Mouse (Mus musculus): ENCODE measurements around the gene Susd3.

Gene Susd3

DNA sequence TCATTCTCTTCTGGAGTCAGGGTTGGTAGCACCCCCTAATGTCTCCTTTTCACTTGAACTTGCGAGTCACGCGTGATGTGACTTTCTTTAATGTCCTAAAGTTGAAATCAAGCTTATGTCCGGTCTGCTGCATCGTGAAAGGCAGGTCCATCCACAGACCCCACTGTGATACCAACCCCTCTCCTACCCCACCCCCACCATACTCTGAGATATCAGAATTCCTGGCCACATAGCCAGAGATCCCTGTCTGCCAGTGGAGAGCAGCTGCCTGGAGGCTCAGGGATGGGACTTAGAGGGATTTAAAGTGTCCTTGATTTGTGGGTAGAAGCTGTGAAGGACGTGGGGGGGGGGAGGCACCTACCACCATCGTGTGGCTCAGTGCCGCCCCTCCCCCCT lies at the start of gene Susd3:
TSS of gene Susd3 (minus strand) at position 240 of the 396 bp plus-strand sequence.
- no peak for DNase-seq

GRCm38 (mm10) chr13:49296270-49296669 lies 47.8 kb upstream of the Susd3 start:
- no peak for DNase-seq

- no peak for DNase-seq
Observed at GRCm38 (mm10) chr13:49294108-49294507, 45.6 kb upstream of the Susd3 start.

DNA sequence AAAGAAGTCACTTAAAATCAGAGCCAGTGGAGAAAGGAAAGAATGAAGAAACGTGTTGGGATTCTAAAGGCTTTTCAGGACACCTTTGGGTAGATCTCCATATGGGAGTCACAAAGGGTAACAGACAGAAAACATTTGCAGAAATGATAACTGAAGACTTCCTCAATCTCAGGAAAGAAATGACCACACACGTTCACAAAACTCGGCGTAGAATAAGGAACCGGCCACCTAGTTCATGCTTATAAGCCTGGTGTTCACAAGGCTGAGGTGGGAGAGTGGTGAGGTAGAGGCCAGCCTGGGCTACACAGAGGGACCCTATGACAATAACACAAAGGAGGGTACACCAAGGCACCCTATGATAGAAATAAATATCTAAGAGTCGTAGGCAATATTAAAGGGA lies 43.4 kb upstream of the Susd3 start:
- DNase-seq: no peak

GRCm38 (mm10) chr13:49291398-49291797 lies 42.9 kb upstream of the Susd3 start:
- DNase-seq: peak; percentile 50

DNA sequence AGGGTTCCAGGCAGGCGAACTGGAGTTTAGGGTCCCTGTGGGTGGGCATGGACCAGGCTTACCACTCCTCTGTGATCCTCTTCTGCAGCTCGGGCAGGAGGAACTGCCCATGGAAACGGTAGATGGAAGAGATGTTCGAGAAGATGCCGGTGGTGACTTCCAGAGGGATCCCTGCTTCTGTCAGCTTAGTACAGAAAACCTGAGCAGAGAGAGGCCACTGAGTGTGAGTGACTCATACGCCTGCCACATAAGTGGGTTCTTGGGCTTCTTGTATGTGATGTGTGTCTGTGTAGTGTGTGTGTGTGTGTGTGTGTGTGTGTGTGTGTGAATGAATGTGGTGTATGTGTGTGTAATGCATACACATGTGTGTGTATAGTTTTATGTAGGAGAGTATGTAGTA lies 38.7 kb upstream of the Susd3 start:
- DNase-seq: no peak

- DNase-seq: no peak
Observed at GRCm38 (mm10) chr13:49286750-49287149, 38.2 kb upstream of the Susd3 start.

DNA sequence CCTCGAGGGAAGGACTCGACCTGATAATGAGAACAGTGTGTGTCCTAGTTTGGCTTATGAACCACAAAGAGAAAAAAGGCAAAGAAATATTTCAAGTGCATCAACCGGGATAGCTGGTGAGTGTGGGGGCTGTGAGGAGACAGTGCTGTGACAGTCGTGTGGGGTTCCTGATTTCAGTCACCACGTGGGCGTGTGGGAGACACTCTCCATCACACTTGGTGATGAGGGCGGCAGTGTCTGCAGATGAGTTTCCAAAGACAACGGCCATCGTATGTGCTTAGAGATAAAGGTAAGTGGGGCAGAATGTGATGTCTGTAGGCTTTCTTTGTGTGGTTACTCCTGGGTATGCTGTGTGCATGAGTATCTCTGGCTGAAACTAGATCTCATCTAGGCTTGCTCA lies 35.2 kb upstream of the Susd3 start:
- DNase-seq: no peak

DNA sequence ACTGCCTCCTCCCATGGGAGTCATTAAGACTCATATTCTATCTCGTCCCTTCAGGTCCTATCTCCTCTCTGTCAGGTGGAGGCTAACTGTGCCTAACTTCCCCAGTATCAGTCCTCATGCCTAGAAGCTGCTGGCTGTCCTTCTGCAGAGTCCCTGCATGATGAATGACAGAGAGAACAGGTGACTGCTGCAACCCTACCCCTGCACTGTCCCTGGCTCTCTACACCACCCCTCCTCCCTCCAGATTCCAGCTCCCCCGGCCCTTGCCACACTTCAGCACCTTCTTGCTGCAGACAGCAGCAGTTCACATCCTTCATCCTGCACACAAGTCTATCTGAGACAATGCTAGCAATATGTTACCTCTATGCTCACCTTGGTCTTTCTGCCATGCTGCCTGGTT lies 33.7 kb upstream of the Susd3 start:
- no peak for DNase-seq

GRCm38 (mm10) chr13:49271831-49272765 lies 23.6 kb upstream of the Susd3 start:
- DNase-seq: peak; percentile 48

GRCm38 (mm10) chr13:49270500-49270899 lies 22.0 kb upstream of the Susd3 start:
- no peak for DNase-seq

GRCm38 (mm10) chr13:49267645-49268044 lies 19.1 kb upstream of the Susd3 start:
- no peak for DNase-seq

- DNase-seq: no peak
Observed at GRCm38 (mm10) chr13:49260036-49260722, 11.7 kb upstream of the Susd3 start.

DNA sequence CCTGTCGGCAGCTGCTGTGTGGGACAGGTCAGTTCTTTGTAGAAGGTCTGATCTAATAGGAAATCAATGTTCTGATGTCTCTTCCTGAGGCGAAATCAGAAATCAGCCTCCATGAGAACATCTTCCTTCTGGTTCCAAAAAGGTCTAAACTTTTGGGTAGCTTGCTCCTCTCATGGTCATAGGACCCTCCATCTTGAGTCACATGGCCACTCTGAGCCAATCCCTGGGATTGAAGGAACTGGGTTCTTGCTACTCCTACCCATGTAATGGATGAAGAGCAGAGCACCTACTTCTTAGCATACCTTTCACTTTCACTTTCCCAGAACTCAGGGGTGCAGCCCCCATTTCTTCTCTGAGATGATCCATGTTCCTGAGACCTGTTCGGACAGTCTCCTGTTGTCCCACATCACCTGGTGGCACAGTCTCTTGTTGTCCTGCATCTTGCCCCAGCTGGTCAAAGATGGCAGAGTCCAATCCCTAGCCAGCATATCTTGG lies 9.4 kb upstream of the Susd3 start:
- DNase-seq: no peak

- no peak for DNase-seq
Observed at GRCm38 (mm10) chr13:49252746-49253145, 4.2 kb upstream of the Susd3 start.

GRCm38 (mm10) chr13:49252113-49252512 lies 3.6 kb upstream of the Susd3 start:
- peak; percentile 33 for DNase-seq

- no peak for DNase-seq
Observed at GRCm38 (mm10) chr13:49250716-49251517, 2.4 kb upstream of the Susd3 start.

GRCm38 (mm10) chr13:49249634-49250033 lies 1.1 kb upstream of the Susd3 start:
- DNase-seq: no peak

- no peak for DNase-seq
Observed at GRCm38 (mm10) chr13:49248923-49249322, 417 bp upstream of the Susd3 start.

GRCm38 (mm10) chr13:49247740-49248466 lies 603 bp downstream of the Susd3 start:
- peak; percentile 35 for DNase-seq

DNA sequence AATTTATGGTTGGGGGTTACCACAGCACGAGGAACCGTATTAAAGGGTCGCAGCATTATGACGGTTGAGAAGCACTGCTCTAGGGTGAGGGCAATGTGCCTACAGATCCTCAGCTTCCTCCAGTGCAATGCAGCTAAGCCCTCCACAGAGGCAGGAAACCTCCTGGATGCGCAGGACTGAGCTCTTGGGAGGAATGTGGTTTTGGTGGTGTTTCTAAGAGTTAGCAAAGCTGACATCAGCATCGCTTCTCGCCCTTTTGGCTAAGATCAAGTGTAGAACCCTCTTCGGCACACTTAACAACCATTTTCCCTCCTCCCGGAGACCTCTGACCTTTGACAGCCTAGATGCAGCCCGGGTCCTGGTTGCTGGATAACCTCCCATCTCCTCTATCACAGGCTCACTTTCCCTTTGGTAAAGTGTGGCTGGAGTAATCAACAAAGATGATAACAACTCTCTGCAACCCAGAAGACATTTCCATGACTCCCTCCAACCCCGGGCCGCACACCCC lies 1.2 kb downstream of the Susd3 start:
- DNase-seq: no peak

GRCm38 (mm10) chr13:49246626-49247025 lies 1.9 kb downstream of the Susd3 start:
- DNase-seq: no peak

Data from lung, postnatal 36 days (tissue).